Mouse (Mus musculus) ES-E14 (cell line): ENCODE results near the gene Hspb11. TPM values are rescaled to one million over a fixed set of nuclear protein-coding genes. Genes with fewer than 3 reads are reported as not detected.

Experiments used
- DNase-seq: peaks from one replicate; pipeline ENCODE4 v3.0.0-alpha.2; 2013; ENCODE audit warnings: low read depth, low spot score
- H3K27ac ChIP-seq: 2 replicates; pipeline ENCODE4 v1.5.1; 2012; ENCODE audit warnings: low read depth, mild to moderate bottlenecking, low read length, moderate library complexity, mixed read lengths; ENCODE audit not compliant: poor library complexity, insufficient read depth, severe bottlenecking
- H3K36me3 ChIP-seq: 2 replicates; pipeline ENCODE4 v1.6.1; 2012; ENCODE audit warnings: mild to moderate bottlenecking, low read length, moderate library complexity, mixed read lengths; ENCODE audit not compliant: control insufficient read depth, poor library complexity, insufficient read depth, severe bottlenecking
- H3K4me1 ChIP-seq, 2 experiments: fragments of 150-350 bp in 1 of 2; sonication (generic) in 1 of 2; 2 replicates each; pipeline ENCODE4 v1.6.1; 2012; ENCODE audit warnings: low read length in 2 of 2, mild to moderate bottlenecking in 1 of 2, mixed read lengths in 1 of 2; ENCODE audit not compliant: control insufficient read depth in 2 of 2, insufficient read depth in 2 of 2, poor library complexity in 1 of 2
- H3K4me3 ChIP-seq, 2 experiments: fragments of 150-350 bp in 1 of 2; sonication (generic) in 1 of 2; 2 replicates each; pipeline ENCODE4 v1.5.1; 2012; ENCODE audit warnings: low read length in 2 of 2, low read depth in 1 of 2, mild to moderate bottlenecking in 1 of 2, mixed read lengths in 1 of 2; ENCODE audit not compliant: insufficient read depth in 1 of 2, poor library complexity in 1 of 2, severe bottlenecking in 1 of 2
- H3K9ac ChIP-seq: 2 replicates; pipeline ENCODE4 v1.6.1; 2012; ENCODE audit warnings: low read depth, mild to moderate bottlenecking, low read length, mixed read lengths; ENCODE audit not compliant: poor library complexity, insufficient read depth, severe bottlenecking
- H3K9me3 ChIP-seq: fragments of 150-350 bp; sonication (generic); 2 replicates; pipeline ENCODE4 v1.6.1; 2012; ENCODE audit warnings: low read depth, mild to moderate bottlenecking, low read length; ENCODE audit not compliant: control insufficient read depth, insufficient read depth
- CHD2 ChIP-seq: IDR thresholded peaks from 2 replicates; pipeline ENCODE4 v1.6.1; 2014; ENCODE audit warnings: mild to moderate bottlenecking, low read depth, low read length, inconsistent platforms
- HCFC1 ChIP-seq: IDR thresholded peaks from 2 replicates; pipeline ENCODE4 v1.6.1; 2012; ENCODE audit warnings: low read length, inconsistent platforms, borderline replicate concordance; ENCODE audit not compliant: insufficient read depth
- MAFK ChIP-seq: IDR thresholded peaks from 2 replicates; pipeline ENCODE4 v1.6.1; 2014; ENCODE audit warnings: mild to moderate bottlenecking, low read depth, low read length, inconsistent platforms; ENCODE audit not compliant: insufficient read depth
- ZC3H11A ChIP-seq: IDR thresholded peaks from 2 replicates; pipeline ENCODE4 v1.6.1; 2012; ENCODE audit warnings: low read depth, mild to moderate bottlenecking, inconsistent platforms, low read length, borderline replicate concordance
- ZNF384 ChIP-seq: IDR thresholded peaks from 2 replicates; pipeline ENCODE4 v1.6.1; 2012; ENCODE audit warnings: low read depth, low read length, inconsistent platforms
- in situ Hi-C, 2 experiments: fragments of 600-800 bp; cut with MboI; formaldehyde crosslinking; loops; one replicate each; pipeline ENCODE4 v1.15.1; 2025; ENCODE audit warnings: low sequenced_read_pairs in 2 of 2, inconsistent platforms in 1 of 2; ENCODE audit not compliant: unreplicated experiment in 2 of 2
- total RNA-seq: library from RNA; depleted of rRNA; stranded (reverse); fragments of 300-350 nt; gene quantifications from 2 replicates; pipeline ENCODE4 v1.2.3, GENCODE M21; 2012

Gene Hspb11
- total RNA-seq, 1 experiment: 9.4 TPM

- no peak for DNase-seq
- Histone ChIP-seq H3K9ac (no peak overlapping the region), H3K4me1 (peaks cover 0 to 2% of the 10 kb centered on the region in 2 experiments; a peak in 1 of 4 replicates), H3K27ac (no peak overlapping the region), H3K9me3 (no peaks in the 10 kb centered on the region), H3K4me3 (no peak overlapping the region), H3K36me3 (no peaks in the 10 kb centered on the region)
- TF ChIP-seq MAFK: no peak
- no peak for TF ChIP-seq HCFC1
- no peak for TF ChIP-seq CHD2
- in situ Hi-C loops: no loop called here
These were observed 38.9 kb downstream of the Hspb11 start for GRCm38 (mm10) chr4:107292273-107292662.

GRCm38 (mm10) chr4:107298071-107298606, 44.7 kb downstream of the Hspb11 start:
- Histone ChIP-seq H3K4me3 (no peak overlapping the region), H3K9me3 (no peaks in the 10 kb centered on the region), H3K36me3 (no peaks in the 10 kb centered on the region), H3K4me1 (peaks cover 0 to 2% of the 10 kb centered on the region in 2 experiments; a peak in 1 of 4 replicates), H3K27ac (no peak overlapping the region), H3K9ac (no peak overlapping the region)
- TF ChIP-seq MAFK (no peak), CHD2 (no peak), ZC3H11A (no peak)
- in situ Hi-C loops: no loop called here
- DNase-seq: no peak

- Histone ChIP-seq H3K27ac (no peak overlapping the region), H3K36me3 (no peaks in the 10 kb centered on the region), H3K9me3 (no peaks in the 10 kb centered on the region), H3K4me1 (no peaks in the 10 kb centered on the region), H3K4me3 (no peak overlapping the region), H3K9ac (no peak overlapping the region)
- DNase-seq: no peak
- in situ Hi-C loops: no loop called here
- no peak for TF ChIP-seq CHD2
- no peak for TF ChIP-seq ZC3H11A
- TF ChIP-seq ZNF384: no peak
- no peak for TF ChIP-seq HCFC1
- TF ChIP-seq MAFK: no peak
These were observed 46.5 kb downstream of the Hspb11 start for GRCm38 (mm10) chr4:107299779-107300340.

- no peak for TF ChIP-seq MAFK
- no peak for TF ChIP-seq CHD2
- no peak for TF ChIP-seq HCFC1
- no peak for TF ChIP-seq ZC3H11A
- TF ChIP-seq ZNF384: no peak
- in situ Hi-C loops: no loop called here
- no peak overlapping the region for H3K9ac ChIP-seq
- no peaks in the 10 kb centered on the region for H3K36me3 ChIP-seq
- H3K9me3 ChIP-seq: no peaks in the 10 kb centered on the region
- no peak for DNase-seq
- H3K4me3 ChIP-seq: no peak overlapping the region
- H3K27ac ChIP-seq: no peak overlapping the region
- no peaks in the 10 kb centered on the region for H3K4me1 ChIP-seq
These were observed 47.0 kb downstream of the Hspb11 start for GRCm38 (mm10) chr4:107300371-107300770.

- Histone ChIP-seq H3K4me3 (no peak overlapping the region), H3K36me3 (no peaks in the 10 kb centered on the region), H3K4me1 (no peaks in the 10 kb centered on the region), H3K9me3 (no peaks in the 10 kb centered on the region), H3K27ac (no peak overlapping the region), H3K9ac (no peak overlapping the region)
- in situ Hi-C loops: no loop called here
- TF ChIP-seq ZNF384 (no peak), MAFK (no peak), CHD2 (no peak), HCFC1 (no peak), ZC3H11A (no peak)
- DNase-seq: no peak
These were observed 47.6 kb downstream of the Hspb11 start for GRCm38 (mm10) chr4:107300902-107301555.
